Mouse (Mus musculus): ENCODE results near the gene Nbr1.
"Not testable (repeated sequence)": the region's sequence is repeated elsewhere in the genome, so short reads cannot be mapped to it uniquely, and the experiment has no call there.

DNA sequence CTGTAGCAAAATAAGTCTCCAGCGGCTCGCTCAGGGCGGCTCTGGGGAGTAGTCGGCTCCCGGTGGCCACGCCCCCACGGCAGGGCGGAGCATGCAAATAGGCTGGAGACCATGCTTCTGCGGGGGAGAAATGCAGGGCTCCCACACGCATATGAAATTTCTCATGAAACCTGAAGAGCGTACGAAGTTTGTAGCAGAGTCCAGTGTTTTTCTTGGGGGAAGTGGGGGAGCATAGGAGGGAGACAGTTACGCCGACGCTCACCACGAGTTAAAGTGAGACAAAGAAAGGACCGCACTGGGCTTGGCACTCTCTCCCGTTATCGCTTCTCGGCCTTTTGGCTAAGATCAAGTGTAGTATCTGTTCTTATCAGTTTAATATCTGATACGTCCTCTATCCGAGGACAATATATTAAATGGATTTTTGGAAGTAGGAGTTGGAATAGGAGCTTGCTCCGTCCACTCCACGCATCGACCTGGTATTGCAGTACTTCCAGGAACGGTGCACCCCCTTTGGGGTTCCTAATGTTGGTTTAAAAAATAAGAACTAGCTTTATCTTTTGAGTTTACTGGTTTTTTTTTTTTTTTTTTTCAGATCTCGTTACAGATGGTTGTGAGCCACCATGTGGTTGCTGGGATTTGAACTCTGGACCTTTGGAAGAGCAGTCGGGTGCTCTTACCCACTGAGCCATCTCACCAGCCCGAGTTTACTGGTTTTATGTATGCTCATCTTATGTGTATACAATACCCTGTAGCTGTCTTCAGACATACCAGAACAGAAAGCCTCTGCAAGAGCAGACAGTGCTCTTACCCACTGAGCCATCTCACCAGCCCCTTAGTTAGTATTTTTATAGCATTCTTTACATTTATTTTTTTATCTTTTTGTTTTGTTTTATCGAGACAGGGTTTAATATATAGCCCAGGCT lies 52.8 kb downstream of the Nbr1 start:
- TF ChIP-seq CTCF, EP300 (IDR thresholded peaks at IDR 0.05; ENCODE audit: low read depth): not testable (repeated sequence)
